Mouse (Mus musculus) lung, postnatal 0 days (tissue): Measurements from ENCODE around the gene Snapc4.

Source experiments
- CTCF ChIP-seq: IDR thresholded peaks from 2 replicates; pipeline ENCODE4 v1.5.1; 2016; ENCODE audit warnings: antibody characterized with exemption, mild to moderate bottlenecking
- EP300 ChIP-seq: IDR thresholded peaks from 2 replicates; pipeline ENCODE4 v1.6.1; 2016; ENCODE audit warnings: antibody characterized with exemption, mild to moderate bottlenecking, control low read depth

GRCm38 (mm10) chr2:26399647-26400046 lies 19.2 kb upstream of the Snapc4 start:
- no peak for TF ChIP-seq CTCF
- TF ChIP-seq EP300, result no peak
